Mouse (Mus musculus): ENCODE measurements around the gene Mum1. TPM values are rescaled to one million over a fixed set of nuclear protein-coding genes. Genes with fewer than 3 reads are reported as not detected.
"Not testable (repeated sequence)": the region's sequence is repeated elsewhere in the genome, so short reads cannot be mapped to it uniquely, and the experiment has no call there.

Gene Mum1
- polyA plus RNA-seq, 1 experiment from 2014 or later, result 49.0 TPM

- WGBS, result 6% methylated on average over 7 of the region's 7 CpGs
- Histone ChIP-seq H3K9ac (replicated peaks; ENCODE audit: low read depth, low read length) (no peak overlapping the region), H3K36me3 (ENCODE audit: control insufficient read depth, insufficient read depth) (no peaks in the 10 kb centered on the region), H3K4me3 (replicated peaks; ENCODE audit: low read length) (no peak overlapping the region), H3K27ac (ENCODE audit: low read length) (peak overlapping the region; percentile 25; the same call in 1 of the 2 replicates), H3K27me3 (replicated peaks; ENCODE audit: control insufficient read depth, insufficient read depth, low read length) (no peaks in the 10 kb centered on the region), H3K4me2 (ENCODE audit: low read length) (no peak overlapping the region), H3K9me3 (ENCODE audit: control insufficient read depth, low read length) (no peaks in the 10 kb centered on the region), H3K4me1 (replicated peaks; ENCODE audit: control insufficient read depth, insufficient read depth, low read length) (peaks cover 10% of the 10 kb centered on the region)
- no peak for ATAC-seq
Observed at GRCm38 (mm10) chr10:80204055-80204454, 22.2 kb upstream of the Mum1 start.

GRCm38 (mm10) chr10:80207201-80207600, 19.0 kb upstream of the Mum1 start:
- Histone ChIP-seq H3K4me2 (ENCODE audit: low read length) (no peak overlapping the region), H3K9ac (replicated peaks; ENCODE audit: low read depth, low read length) (no peak overlapping the region), H3K4me1 (replicated peaks; ENCODE audit: control insufficient read depth, insufficient read depth, low read length) (peaks cover 14% of the 10 kb centered on the region), H3K27ac (ENCODE audit: low read length) (no peak overlapping the region), H3K27me3 (replicated peaks; ENCODE audit: control insufficient read depth, insufficient read depth, low read length) (no peaks in the 10 kb centered on the region), H3K36me3 (ENCODE audit: control insufficient read depth, insufficient read depth) (no peaks in the 10 kb centered on the region), H3K9me3 (ENCODE audit: control insufficient read depth, low read length) (no peaks in the 10 kb centered on the region), H3K4me3 (replicated peaks; ENCODE audit: low read length) (no peak overlapping the region)
- no peak for ATAC-seq
- WGBS, result 85% methylated on average over 1 of the region's 1 CpGs

GRCm38 (mm10) chr10:80207676-80208075, 18.6 kb upstream of the Mum1 start:
- Histone ChIP-seq H3K27ac (ENCODE audit: low read length) (no peak overlapping the region), H3K4me3 (replicated peaks; ENCODE audit: low read length) (no peak overlapping the region), H3K4me2 (ENCODE audit: low read length) (no peak overlapping the region), H3K27me3 (replicated peaks; ENCODE audit: control insufficient read depth, insufficient read depth, low read length) (no peaks in the 10 kb centered on the region), H3K36me3 (ENCODE audit: control insufficient read depth, insufficient read depth) (no peaks in the 10 kb centered on the region), H3K9ac (replicated peaks; ENCODE audit: low read depth, low read length) (no peak overlapping the region), H3K9me3 (ENCODE audit: control insufficient read depth, low read length) (no peaks in the 10 kb centered on the region), H3K4me1 (replicated peaks; ENCODE audit: control insufficient read depth, insufficient read depth, low read length) (peaks cover 14% of the 10 kb centered on the region)
- 48% methylated on average over 10 of the region's 10 CpGs for WGBS
- ATAC-seq, result no peak

GRCm38 (mm10) chr10:80208248-80208647, 18.0 kb upstream of the Mum1 start:
- Histone ChIP-seq H3K27me3 (replicated peaks; ENCODE audit: control insufficient read depth, insufficient read depth, low read length) (no peaks in the 10 kb centered on the region), H3K4me2 (ENCODE audit: low read length) (no peak overlapping the region), H3K9me3 (ENCODE audit: control insufficient read depth, low read length) (no peaks in the 10 kb centered on the region), H3K4me3 (replicated peaks; ENCODE audit: low read length) (no peak overlapping the region), H3K36me3 (ENCODE audit: control insufficient read depth, insufficient read depth) (no peaks in the 10 kb centered on the region), H3K9ac (replicated peaks; ENCODE audit: low read depth, low read length) (no peak overlapping the region), H3K27ac (ENCODE audit: low read length) (no peak overlapping the region), H3K4me1 (replicated peaks; ENCODE audit: control insufficient read depth, insufficient read depth, low read length) (peaks cover 14% of the 10 kb centered on the region)
- no peak for ATAC-seq
- 81% methylated on average over 4 of the region's 4 CpGs for WGBS

GRCm38 (mm10) chr10:80208841-80209371, 17.3 kb upstream of the Mum1 start:
- H3K9ac ChIP-seq (replicated peaks; ENCODE audit: low read depth, low read length), result peak overlapping the region; percentile 58
- no peaks in the 10 kb centered on the region for H3K9me3 ChIP-seq (ENCODE audit: control insufficient read depth, low read length)
- H3K4me3 ChIP-seq (replicated peaks; ENCODE audit: low read length), result peak overlapping the region; percentile 19
- H3K36me3 ChIP-seq (ENCODE audit: control insufficient read depth, insufficient read depth), result no peaks in the 10 kb centered on the region
- H3K27ac ChIP-seq (ENCODE audit: low read length), result peak overlapping the region; percentile 76
- ATAC-seq, result peak; percentile 82
- peaks cover 13% of the 10 kb centered on the region for H3K4me1 ChIP-seq (replicated peaks; ENCODE audit: control insufficient read depth, insufficient read depth, low read length)
- H3K4me2 ChIP-seq (ENCODE audit: low read length), result peak overlapping the region; percentile 40
- WGBS, result 2% methylated on average over 24 of the region's 24 CpGs
- no peaks in the 10 kb centered on the region for H3K27me3 ChIP-seq (replicated peaks; ENCODE audit: control insufficient read depth, insufficient read depth, low read length)

GRCm38 (mm10) chr10:80211547-80212103, 14.6 kb upstream of the Mum1 start:
- H3K9ac ChIP-seq (replicated peaks; ENCODE audit: low read depth, low read length); H3K27ac ChIP-seq (ENCODE audit: low read length); H3K36me3 ChIP-seq (ENCODE audit: control insufficient read depth, insufficient read depth); ATAC-seq; H3K4me2 ChIP-seq (ENCODE audit: low read length); H3K27me3 ChIP-seq (replicated peaks; ENCODE audit: control insufficient read depth, insufficient read depth, low read length); H3K9me3 ChIP-seq (ENCODE audit: control insufficient read depth, low read length); H3K4me3 ChIP-seq (replicated peaks; ENCODE audit: low read length): not testable (repeated sequence)
- H3K4me1 ChIP-seq (replicated peaks; ENCODE audit: control insufficient read depth, insufficient read depth, low read length), result peaks cover 18% of the 10 kb centered on the region
- 84% methylated on average over 7 of the region's 7 CpGs for WGBS

- ATAC-seq, result no peak
- Histone ChIP-seq H3K4me3 (replicated peaks; ENCODE audit: low read length) (no peak overlapping the region), H3K27ac (ENCODE audit: low read length) (no peak overlapping the region), H3K4me2 (ENCODE audit: low read length) (no peak overlapping the region), H3K9me3 (ENCODE audit: control insufficient read depth, low read length) (no peaks in the 10 kb centered on the region), H3K36me3 (ENCODE audit: control insufficient read depth, insufficient read depth) (no peaks in the 10 kb centered on the region), H3K9ac (replicated peaks; ENCODE audit: low read depth, low read length) (0 out of 2 replicates have a peak overlapping the region, but pooled peaks have one; percentile 35), H3K27me3 (replicated peaks; ENCODE audit: control insufficient read depth, insufficient read depth, low read length) (no peaks in the 10 kb centered on the region), H3K4me1 (replicated peaks; ENCODE audit: control insufficient read depth, insufficient read depth, low read length) (peaks cover 9% of the 10 kb centered on the region)
- 13% methylated on average over 16 of the region's 16 CpGs for WGBS
Observed at GRCm38 (mm10) chr10:80215048-80215772, 11.0 kb upstream of the Mum1 start.

GRCm38 (mm10) chr10:80220676-80221075, 5.6 kb upstream of the Mum1 start:
- no peak for ATAC-seq

GRCm38 (mm10) chr10:80223137-80223536, 3.1 kb upstream of the Mum1 start:
- not testable (repeated sequence) for H3K9ac ChIP-seq (replicated peaks; ENCODE audit: low read depth, low read length); H3K4me2 ChIP-seq (ENCODE audit: low read length); H3K27ac ChIP-seq (ENCODE audit: low read length); ATAC-seq; H3K27me3 ChIP-seq (replicated peaks; ENCODE audit: control insufficient read depth, insufficient read depth, low read length); H3K9me3 ChIP-seq (ENCODE audit: control insufficient read depth, low read length); H3K4me3 ChIP-seq (replicated peaks; ENCODE audit: low read length); H3K36me3 ChIP-seq (ENCODE audit: control insufficient read depth, insufficient read depth)
- H3K4me1 ChIP-seq (replicated peaks; ENCODE audit: control insufficient read depth, insufficient read depth, low read length), result peaks cover 16% of the 10 kb centered on the region
- 92% methylated on average over 2 of the region's 2 CpGs for WGBS

More at GRCm38 (mm10) chr10:80220676-80221075, 5.6 kb upstream of the Mum1 start:
- no peak overlapping the region for H3K4me2 ChIP-seq (ENCODE audit: low read length)
- H3K9me3 ChIP-seq (ENCODE audit: control insufficient read depth, low read length), result no peaks in the 10 kb centered on the region
- 39% methylated on average over 8 of the region's 9 CpGs for WGBS
- H3K27ac ChIP-seq (ENCODE audit: low read length), result no peak overlapping the region
- no peak overlapping the region for H3K9ac ChIP-seq (replicated peaks; ENCODE audit: low read depth, low read length)
- H3K36me3 ChIP-seq (ENCODE audit: control insufficient read depth, insufficient read depth), result no peaks in the 10 kb centered on the region
- no peaks in the 10 kb centered on the region for H3K27me3 ChIP-seq (replicated peaks; ENCODE audit: control insufficient read depth, insufficient read depth, low read length)
- no peak overlapping the region for H3K4me3 ChIP-seq (replicated peaks; ENCODE audit: low read length)
- H3K4me1 ChIP-seq (replicated peaks; ENCODE audit: control insufficient read depth, insufficient read depth, low read length), result peaks cover under 1% of the 10 kb centered on the region

Data from forebrain, embryonic 16.5 days (tissue).